Mouse (Mus musculus) monocyte, adult 2 months (primary cell): ENCODE data around the gene Sf3a2.

Experiments
- DNase-seq, 2 experiments: peaks; one replicate each; pipeline ENCODE4 v3.0.0; 2022; ENCODE audit warnings: low spot score in 2 of 2, low read depth in 1 of 2

Sf3a2 gene

DNA sequence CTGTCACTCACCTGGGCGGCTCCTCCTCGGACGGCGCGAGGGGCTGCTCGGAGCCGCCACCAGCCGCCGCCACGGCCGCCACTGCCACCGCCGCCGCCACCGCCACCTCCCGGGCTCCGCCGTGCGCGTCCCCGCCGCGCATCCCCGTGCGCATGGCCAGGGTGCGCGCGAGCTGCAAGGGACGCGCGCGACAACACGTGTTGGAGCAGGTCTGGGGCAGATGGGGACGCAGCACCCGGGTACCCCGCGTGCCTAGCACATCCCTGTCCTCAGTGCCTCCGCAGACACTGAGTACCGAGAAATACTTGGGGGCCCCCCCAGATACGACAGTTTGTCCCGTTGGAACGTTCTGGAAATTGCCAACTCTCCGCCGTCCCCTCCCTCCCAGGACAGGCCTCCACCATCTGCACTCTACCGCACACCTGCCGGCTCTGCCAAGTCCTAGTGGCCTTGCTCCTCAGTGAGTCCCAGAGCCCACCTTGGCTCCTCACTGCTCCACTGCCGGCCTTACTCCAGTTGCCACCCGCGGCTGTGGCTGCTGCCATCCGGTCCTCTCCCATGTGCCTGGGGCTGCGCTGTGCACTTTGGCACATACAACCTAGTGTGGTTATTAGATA, 46.0 kb downstream of the Sf3a2 start, which contains the start of gene Lingo3:
Gene Lingo3 (minus strand): TSS at position 109 of the 617 bp plus-strand sequence.
- DNase-seq, result no peak

DNA sequence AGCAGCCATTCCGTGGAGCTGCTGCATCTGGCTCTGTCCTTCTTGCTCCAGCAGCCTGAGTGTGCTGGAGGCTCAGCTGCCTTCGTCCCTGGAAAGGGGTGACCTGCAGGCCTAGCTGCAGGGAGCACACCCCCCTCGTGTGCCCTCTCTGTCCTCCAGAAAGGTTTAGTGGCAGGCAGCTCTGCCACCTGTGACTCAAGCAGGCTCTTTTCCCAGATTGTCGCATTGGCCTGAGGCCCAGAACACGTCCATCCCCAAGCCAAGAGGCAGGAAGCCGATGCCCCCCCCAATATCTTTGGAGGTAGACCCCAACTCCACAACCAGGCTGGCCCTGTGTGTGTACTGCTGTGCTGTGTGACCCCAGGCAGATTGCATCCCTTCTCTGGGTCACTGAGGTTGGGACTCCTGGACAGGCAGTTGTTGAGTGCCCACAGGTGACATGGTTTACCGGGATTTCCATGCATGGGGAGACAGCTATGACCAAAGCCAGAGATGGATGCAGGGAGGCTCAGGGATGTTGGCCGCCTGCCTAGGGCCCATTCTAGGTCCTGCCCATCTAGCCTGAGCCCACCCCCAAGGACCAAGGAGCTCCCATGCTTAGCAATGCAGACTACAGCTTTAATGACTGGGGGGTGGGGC, 47.2 kb downstream of the Sf3a2 start:
- DNase-seq, result no peak

DNA sequence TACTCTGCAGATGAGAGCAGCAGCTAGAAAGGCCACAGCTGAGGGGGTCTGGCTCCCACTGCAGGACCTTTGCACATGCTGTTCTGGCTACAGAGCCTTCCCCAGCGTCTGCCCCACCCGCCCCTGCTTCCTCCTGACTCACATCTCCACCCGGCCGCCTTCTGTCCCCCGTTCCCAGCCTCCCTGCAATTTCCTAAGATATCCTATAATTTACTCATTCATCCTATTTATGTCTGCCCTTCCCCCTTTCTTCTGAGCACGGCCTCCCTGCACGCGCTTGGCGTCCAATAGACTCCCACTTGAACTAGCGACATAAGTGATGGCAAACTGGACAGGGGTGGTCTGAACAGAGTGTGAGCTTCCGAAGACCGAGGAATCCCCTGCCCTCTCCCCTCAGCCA, 47.7 kb downstream of the Sf3a2 start:
- DNase-seq, result no peak

DNA sequence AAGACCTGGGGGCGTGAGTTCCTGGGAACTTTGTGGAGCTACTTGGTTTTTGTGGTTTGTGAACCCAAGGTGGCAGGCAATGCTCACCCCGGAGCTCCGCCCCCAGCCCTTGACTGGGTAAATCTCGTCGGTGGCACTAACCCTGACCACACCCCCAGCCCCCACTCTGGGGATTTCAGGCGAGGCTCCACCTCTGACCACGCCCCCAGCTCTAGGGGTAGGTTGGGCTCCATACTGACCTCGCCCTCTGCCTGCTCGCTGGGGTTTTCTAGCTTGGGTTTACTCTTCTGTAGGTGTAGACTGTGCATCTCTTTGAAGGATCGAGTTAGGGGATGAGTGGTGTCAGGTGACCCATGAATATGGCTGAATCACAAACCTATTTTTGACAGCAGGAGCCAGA, 50.6 kb downstream of the Sf3a2 start:
- peak in 1 of 2 experiments; percentile 33 for DNase-seq
